Comparison of ENCODE assay signal across 8 mouse cellular contexts in the genomic region with DNA sequence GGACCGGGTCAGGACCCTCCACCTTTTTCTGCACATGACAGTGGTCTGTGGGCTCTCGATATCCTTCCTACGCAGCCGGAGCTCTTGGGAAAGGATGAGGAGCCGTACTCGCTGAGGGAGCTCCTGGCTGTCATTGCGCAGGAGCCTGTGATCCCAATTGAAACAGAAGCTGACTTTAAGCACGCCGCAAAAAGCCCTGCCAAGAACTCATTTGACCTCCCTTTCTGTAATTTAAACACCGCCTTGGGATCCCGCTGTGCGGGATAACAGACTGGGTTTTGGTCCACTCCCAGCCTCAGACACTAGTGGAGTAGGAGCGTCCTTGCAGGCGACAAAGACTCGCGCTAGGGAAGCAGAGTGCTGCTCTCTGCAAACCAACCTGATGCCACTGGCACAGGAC. TPM values are rescaled to one million over a fixed set of nuclear protein-coding genes. Genes with fewer than 3 reads are reported as not detected.
DNase-seq lines count a peak whose midpoint lies in the region; ATAC-seq and TF ChIP-seq lines count a peak whose summit lies in the region.

No protein-coding gene starts in this region.

- H3K4me3 ChIP-seq in kidney, embryonic 15.5 days (replicated peaks), result peak overlapping the region; percentile 56
- no peak overlapping the region for H3K4me3 ChIP-seq in kidney, adult 2 months (ENCODE audit: insufficient read depth, low read depth, low read length)
- peak overlapping the region; percentile 29 for H3K4me3 ChIP-seq in bone marrow macrophage, adult 2 months (ENCODE audit: insufficient read depth, low read length)
- H3K4me3 ChIP-seq in forebrain, embryonic 15.5 days, result peak overlapping the region; percentile 56
- H3K4me3 ChIP-seq in limb, embryonic 10.5 days, result peak overlapping the region; percentile 62
- peak overlapping the region; percentile 46 for H3K4me3 ChIP-seq in neural tube, embryonic 14.5 days (ENCODE audit: low read depth, low read length)

- H3K4me2 ChIP-seq in kidney, embryonic 15.5 days, result peak overlapping the region; percentile 93
- H3K4me2 ChIP-seq in forebrain, embryonic 15.5 days (replicated peaks), result peak overlapping the region; percentile 96
- peak overlapping the region; percentile 99 for H3K4me2 ChIP-seq in neural tube, embryonic 14.5 days (ENCODE audit: low read depth, low read length)

- H3K9me3 ChIP-seq in kidney, embryonic 15.5 days (replicated peaks), result no peaks in the 10 kb centered on the region
- no peaks in the 10 kb centered on the region for H3K9me3 ChIP-seq in forebrain, embryonic 15.5 days
- no peaks in the 10 kb centered on the region for H3K9me3 ChIP-seq in limb, embryonic 10.5 days (replicated peaks)
- H3K9me3 ChIP-seq in neural tube, embryonic 14.5 days (ENCODE audit: control insufficient read depth, low read length), result no peaks in the 10 kb centered on the region

- no peak overlapping the region for H3K27ac ChIP-seq in kidney, embryonic 15.5 days
- H3K27ac ChIP-seq in kidney, adult 2 months (ENCODE audit: insufficient read depth, low read depth, low read length), result no peak overlapping the region
- no peak overlapping the region for H3K27ac ChIP-seq in bone marrow macrophage, adult 2 months (ENCODE audit: insufficient read depth, low read depth, low read length)
- H3K27ac ChIP-seq in forebrain, embryonic 15.5 days (replicated peaks), result no peak overlapping the region
- no peak overlapping the region for H3K27ac ChIP-seq in limb, embryonic 10.5 days
- H3K27ac ChIP-seq in neural tube, embryonic 14.5 days (ENCODE audit: low read depth, low read length), result no peak overlapping the region

- TF ChIP-seq POLR2A in kidney, adult 2 months (IDR thresholded peaks at IDR 0.05; ENCODE audit: low read depth, low read length), result no peak
- TF ChIP-seq POLR2A in bone marrow macrophage, adult 2 months (IDR thresholded peaks at IDR 0.05; ENCODE audit: borderline replicate concordance, low read depth, low read length), result no peak

- H3K9ac ChIP-seq in kidney, embryonic 15.5 days, result no peak overlapping the region
- H3K9ac ChIP-seq in forebrain, embryonic 15.5 days (replicated peaks), result peak overlapping the region; percentile 56
- 0 out of 2 replicates have a peak overlapping the region, but pooled peaks have one; percentile 11 for H3K9ac ChIP-seq in neural tube, embryonic 14.5 days (replicated peaks; ENCODE audit: low read depth, low read length)

- no peaks in the 10 kb centered on the region for H3K36me3 ChIP-seq in kidney, embryonic 15.5 days
- H3K36me3 ChIP-seq in kidney, adult 2 months (ENCODE audit: control insufficient read depth, insufficient read depth, low read length), result no peaks in the 10 kb centered on the region
- H3K36me3 ChIP-seq in forebrain, embryonic 15.5 days, result no peaks in the 10 kb centered on the region
- H3K36me3 ChIP-seq in limb, embryonic 10.5 days, result no peaks in the 10 kb centered on the region
- no peaks in the 10 kb centered on the region for H3K36me3 ChIP-seq in neural tube, embryonic 14.5 days (ENCODE audit: control insufficient read depth, insufficient read depth, low read length)

- ATAC-seq in kidney, embryonic 15.5 days (replicated peaks; ENCODE audit: low FRiP score), result no peak
- no peak; the same call in 1 of the 2 replicates for ATAC-seq in forebrain, embryonic 15.5 days (replicated peaks)
- ATAC-seq in neural tube, embryonic 14.5 days (ENCODE audit: low read depth), result 0 out of 2 replicates have a peak, but pooled peaks have one; percentile 17

- DNase-seq in kidney, adult 2 months, result no peak
- no peak for DNase-seq in limb, embryonic 10.5 days (ENCODE audit: low spot score)
- no peak for DNase-seq in ovary, adult 18-20 months (ENCODE audit: low spot score)
- no peak for DNase-seq in c-Kit-positive CD71-positive TER-119-positive erythroid progenitor cells, embryonic 14.5 days (ENCODE audit: low spot score)

- H3K27me3 ChIP-seq in kidney, embryonic 15.5 days, result peaks cover 55% of the 10 kb centered on the region
- H3K27me3 ChIP-seq in kidney, adult 2 months (replicated peaks; ENCODE audit: control insufficient read depth, insufficient read depth, low read length), result no peaks in the 10 kb centered on the region
- peaks cover 13% of the 10 kb centered on the region; the same call in 1 of the 2 replicates for H3K27me3 ChIP-seq in forebrain, embryonic 15.5 days
- H3K27me3 ChIP-seq in limb, embryonic 10.5 days (ENCODE audit: low read depth, poor library complexity, severe bottlenecking), result peaks cover 53% of the 10 kb centered on the region
- peaks cover 4% of the 10 kb centered on the region; the same call in 1 of the 2 replicates for H3K27me3 ChIP-seq in neural tube, embryonic 14.5 days (ENCODE audit: control insufficient read depth, insufficient read depth, low read length)

- TF ChIP-seq CTCF in kidney, adult 2 months (conservative IDR thresholded peaks at IDR 0.05; ENCODE audit: insufficient read depth, insufficient read length, low read depth, low read length), result no peak
- no peak for TF ChIP-seq CTCF in bone marrow macrophage, adult 2 months (IDR thresholded peaks at IDR 0.05; ENCODE audit: low read depth, low read length)

- 11% methylated on average over 16 of the region's 16 CpGs for WGBS in kidney, embryonic 15.5 days
- WGBS in kidney, adult 2 months, result 12% methylated on average over 16 of the region's 16 CpGs
- 4% methylated on average over 16 of the region's 16 CpGs for WGBS in forebrain, embryonic 15.5 days
- WGBS in limb, embryonic 10.5 days, result 19% methylated on average over 16 of the region's 16 CpGs
- WGBS in neural tube, embryonic 14.5 days, result 8% methylated on average over 16 of the region's 16 CpGs

- peaks cover 11% of the 10 kb centered on the region for H3K4me1 ChIP-seq in kidney, embryonic 15.5 days
- no peaks in the 10 kb centered on the region for H3K4me1 ChIP-seq in kidney, adult 2 months (ENCODE audit: control insufficient read depth, insufficient read depth, low read length)
- H3K4me1 ChIP-seq in bone marrow macrophage, adult 2 months (ENCODE audit: control insufficient read depth, insufficient read depth, low read length), result no peaks in the 10 kb centered on the region
- H3K4me1 ChIP-seq in forebrain, embryonic 15.5 days, result peaks cover 14% of the 10 kb centered on the region
- peaks cover 14% of the 10 kb centered on the region for H3K4me1 ChIP-seq in limb, embryonic 10.5 days
- peaks cover 6% of the 10 kb centered on the region; the same call in 1 of the 2 replicates for H3K4me1 ChIP-seq in neural tube, embryonic 14.5 days (ENCODE audit: control insufficient read depth, insufficient read depth, low read length)

RNA-seq across cellular contexts. Expression of a gene that starts 0.5 kb away (rescaled TPM):
- polyA plus RNA-seq in kidney, embryonic 15.5 days (2015; fragmentation: Nextera tagmentation; extraction: Ambion mirVana), result 3.0 and 3.1 TPM in 2 replicates
- polyA plus RNA-seq in kidney, adult 2 months (2012; rRNA removed), result 2.0 TPM in 2 replicates
- polyA plus RNA-seq in bone marrow macrophage, adult 2 months (2012; ENCODE audit: insufficient read depth, insufficient read length, missing spikeins), result 0.48 TPM in 1 of 2 replicates, not detected in the other
- 2.0 and 2.5 TPM in 2 replicates for polyA plus RNA-seq in forebrain, embryonic 15.5 days (2015; fragmentation: Nextera tagmentation; extraction: Ambion mirVana)
- polyA plus RNA-seq in limb, embryonic 10.5 days (2016; fragmentation: Nextera tagmentation; extraction: Ambion mirVana), result 0.30 and 0.55 TPM in 2 replicates
- 8.6 and 11.1 TPM in 2 replicates for polyA plus RNA-seq in neural tube, embryonic 14.5 days (2014; fragmentation: Nextera tagmentation; extraction: Ambion mirVana)
